Mouse (Mus musculus) erythroblast, embryonic 14.5 days (primary cell): ENCODE data around the gene Pacrg. TPM values are rescaled to one million over a fixed set of nuclear protein-coding genes. Genes with fewer than 3 reads are reported as not detected.

Source experiments
- H3K27me3 ChIP-seq: 2 replicates; pipeline ENCODE4 v1.6.1; 2012; ENCODE audit warnings: inconsistent platforms; ENCODE audit not compliant: control insufficient read depth
- H3K36me3 ChIP-seq: 2 replicates; pipeline ENCODE4 v1.6.1; 2012; ENCODE audit warnings: mild to moderate bottlenecking, inconsistent platforms; ENCODE audit not compliant: control insufficient read depth
- H3K4me1 ChIP-seq: 2 replicates; pipeline ENCODE4 v1.6.1; 2012; ENCODE audit warnings: inconsistent platforms; ENCODE audit not compliant: control insufficient read depth
- H3K4me3 ChIP-seq: replicated peaks from 2 replicates; pipeline ENCODE3; 2012; ENCODE audit warnings: moderate library complexity, mild to moderate bottlenecking, inconsistent platforms
- H3K9me3 ChIP-seq: 2 replicates; pipeline ENCODE4 v1.6.1; 2012; ENCODE audit warnings: low read length, inconsistent platforms, mixed read lengths; ENCODE audit not compliant: control insufficient read depth
- GATA1 ChIP-seq: IDR thresholded peaks from 2 replicates; pipeline ENCODE4 v1.6.1; 2012; ENCODE audit warnings: low read length, inconsistent platforms, mixed read lengths
- TAL1 ChIP-seq: IDR thresholded peaks from 3 replicates; pipeline ENCODE4 v1.6.1; 2012; ENCODE audit warnings: low read length, inconsistent platforms, mixed read lengths
- polyA plus RNA-seq: library from polyadenylated mRNA; stranded (reverse); fragments of >175 nt; gene quantifications from 2 replicates; pipeline ENCODE4 v1.2.3, GENCODE M21; 2012

Pacrg gene
- polyA plus RNA-seq, 1 experiment: not detected

GRCm38 (mm10) chr17:10464700-10465099 lies 375.4 kb downstream of the Pacrg start:
- no peak for TF ChIP-seq GATA1
- TF ChIP-seq TAL1: no peak
- no peaks in the 10 kb centered on the region for H3K4me1 ChIP-seq

GRCm38 (mm10) chr17:10463626-10464025 lies 376.5 kb downstream of the Pacrg start:
- H3K9me3 ChIP-seq: no peaks in the 10 kb centered on the region
- no peak overlapping the region for H3K4me3 ChIP-seq
- no peaks in the 10 kb centered on the region for H3K27me3 ChIP-seq
- no peaks in the 10 kb centered on the region for H3K4me1 ChIP-seq
- H3K36me3 ChIP-seq: no peaks in the 10 kb centered on the region
- TF ChIP-seq GATA1: no peak
- TF ChIP-seq TAL1: no peak

More at GRCm38 (mm10) chr17:10464700-10465099, 375.4 kb downstream of the Pacrg start:
- no peak overlapping the region for H3K4me3 ChIP-seq
- H3K36me3 ChIP-seq: no peaks in the 10 kb centered on the region
- H3K9me3 ChIP-seq: no peaks in the 10 kb centered on the region
- H3K27me3 ChIP-seq: no peaks in the 10 kb centered on the region

- TF ChIP-seq GATA1: no peak
- no peak for TF ChIP-seq TAL1
- Histone ChIP-seq H3K36me3 (no peaks in the 10 kb centered on the region), H3K4me1 (no peaks in the 10 kb centered on the region), H3K27me3 (no peaks in the 10 kb centered on the region), H3K4me3 (no peak overlapping the region), H3K9me3 (no peaks in the 10 kb centered on the region)
Measured at GRCm38 (mm10) chr17:10460916-10461315, 379.2 kb downstream of the Pacrg start.

- no peak overlapping the region for H3K4me3 ChIP-seq
- no peak for TF ChIP-seq GATA1
- no peaks in the 10 kb centered on the region for H3K9me3 ChIP-seq
Measured at GRCm38 (mm10) chr17:10458743-10459142, 381.4 kb downstream of the Pacrg start.

GRCm38 (mm10) chr17:10456409-10456808 lies 383.7 kb downstream of the Pacrg start:
- Histone ChIP-seq H3K4me1 (no peaks in the 10 kb centered on the region), H3K36me3 (no peaks in the 10 kb centered on the region), H3K27me3 (no peaks in the 10 kb centered on the region), H3K9me3 (no peaks in the 10 kb centered on the region), H3K4me3 (no peak overlapping the region)
- no peak for TF ChIP-seq TAL1
- no peak for TF ChIP-seq GATA1

More at GRCm38 (mm10) chr17:10458743-10459142, 381.4 kb downstream of the Pacrg start:
- Histone ChIP-seq H3K27me3 (no peaks in the 10 kb centered on the region), H3K36me3 (no peaks in the 10 kb centered on the region), H3K4me1 (no peaks in the 10 kb centered on the region)

DNA sequence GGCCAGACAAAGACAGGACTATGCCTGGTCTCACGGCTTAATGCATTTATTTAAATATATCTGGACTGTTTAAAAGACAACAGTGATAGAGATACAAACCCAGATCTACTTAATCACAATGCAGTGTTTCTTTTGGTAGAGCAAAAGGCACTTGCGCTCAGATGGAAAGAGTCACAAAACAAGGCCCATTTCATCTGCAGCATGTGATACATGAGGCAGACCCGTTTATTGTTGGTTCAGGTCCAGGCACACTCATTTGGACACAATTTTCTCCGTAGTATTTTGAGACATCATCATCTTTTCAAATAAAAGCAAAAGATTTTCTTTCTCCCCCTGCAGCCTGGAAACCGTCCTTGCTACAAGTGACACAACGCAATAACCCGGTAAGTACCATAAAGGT lies 384.1 kb downstream of the Pacrg start:
- Histone ChIP-seq H3K36me3 (no peaks in the 10 kb centered on the region), H3K4me1 (no peaks in the 10 kb centered on the region), H3K4me3 (no peak overlapping the region), H3K9me3 (no peaks in the 10 kb centered on the region), H3K27me3 (no peaks in the 10 kb centered on the region)
- TF ChIP-seq TAL1: no peak
- TF ChIP-seq GATA1: no peak

- H3K9me3 ChIP-seq: no peaks in the 10 kb centered on the region
- H3K4me3 ChIP-seq: no peak overlapping the region
- TF ChIP-seq TAL1: no peak
- no peaks in the 10 kb centered on the region for H3K4me1 ChIP-seq
- no peaks in the 10 kb centered on the region for H3K27me3 ChIP-seq
- no peaks in the 10 kb centered on the region for H3K36me3 ChIP-seq
Measured at GRCm38 (mm10) chr17:10454406-10454805, 385.7 kb downstream of the Pacrg start.

- no peaks in the 10 kb centered on the region for H3K9me3 ChIP-seq
- H3K27me3 ChIP-seq: no peaks in the 10 kb centered on the region
- no peak overlapping the region for H3K4me3 ChIP-seq
- TF ChIP-seq TAL1: no peak
- no peak for TF ChIP-seq GATA1
- H3K4me1 ChIP-seq: no peaks in the 10 kb centered on the region
- no peaks in the 10 kb centered on the region for H3K36me3 ChIP-seq
Measured at GRCm38 (mm10) chr17:10452801-10453200, 387.3 kb downstream of the Pacrg start.

DNA sequence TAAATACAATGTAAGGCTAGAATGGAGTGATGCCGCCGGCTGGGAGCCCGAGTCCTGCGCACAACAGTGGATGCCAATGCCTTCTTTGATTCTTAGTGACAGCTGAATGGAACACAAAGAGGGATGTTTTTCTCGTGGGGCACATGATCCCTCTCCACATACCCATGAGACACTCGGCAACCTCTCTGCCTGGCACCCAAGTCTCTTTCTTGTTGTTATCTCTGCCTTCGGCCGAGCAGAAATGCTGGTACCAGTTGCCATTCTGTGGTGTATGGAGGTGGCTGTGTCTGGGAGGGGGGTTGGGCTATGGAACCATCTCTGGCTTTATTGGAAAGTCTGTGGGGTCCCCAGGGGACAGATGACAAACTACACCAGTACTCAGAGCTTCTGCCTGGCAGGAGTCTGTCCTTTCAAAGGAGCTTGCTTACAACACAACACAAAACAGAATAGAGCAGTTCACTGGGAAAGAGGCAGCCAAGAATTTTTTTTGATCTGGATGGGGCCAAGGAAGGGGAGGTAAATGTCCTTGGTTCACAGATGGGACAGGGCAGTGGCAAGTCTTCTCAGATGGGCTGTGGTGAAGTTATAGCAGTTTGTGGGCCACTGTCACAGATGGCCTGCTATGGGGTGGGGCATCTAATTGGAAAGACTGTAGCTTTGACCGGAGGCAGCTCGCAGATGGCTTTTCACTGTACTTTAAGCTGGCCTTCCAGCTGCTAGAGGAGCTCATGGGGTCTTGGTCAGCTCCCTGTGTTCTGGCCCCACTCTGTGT lies 388.6 kb downstream of the Pacrg start:
- Histone ChIP-seq H3K27me3 (no peaks in the 10 kb centered on the region), H3K9me3 (no peaks in the 10 kb centered on the region), H3K36me3 (no peaks in the 10 kb centered on the region), H3K4me1 (no peaks in the 10 kb centered on the region), H3K4me3 (no peak overlapping the region)
- TF ChIP-seq GATA1: no peak
- TF ChIP-seq TAL1: no peak
